Mouse (Mus musculus) liver, embryonic 11.5 days (tissue): Measurements from ENCODE around the gene Itgad. TPM values are rescaled to one million over a fixed set of nuclear protein-coding genes. Genes with fewer than 3 reads are reported as not detected.
"Not testable (repeated sequence)": the region's sequence is repeated elsewhere in the genome, so short reads cannot be mapped to it uniquely, and the experiment has no call there.

Source experiments
- ATAC-seq: fragments of 200-750 bp; cut with Nextera tagmentation; replicated peaks from 2 replicates; pipeline ENCODE4 v1.8.0; 2017; ENCODE audit warnings: moderate number of reproducible peaks, mild to moderate bottlenecking, moderate TSS enrichment, moderate library complexity; ENCODE audit not compliant: low FRiP score
- DNase-seq: peaks from one replicate; pipeline ENCODE4 v3.0.0-alpha.2; 2017; ENCODE audit warnings: low spot score
- H3K27ac ChIP-seq: fragments of 300-500 bp; sonication (generic); 2 replicates; pipeline ENCODE4 v1.5.1; 2014; ENCODE audit warnings: mild to moderate bottlenecking, low read depth, low read length, control low read depth
- H3K27me3 ChIP-seq: fragments of 300-500 bp; sonication (generic); replicated peaks from 2 replicates; pipeline ENCODE4 v1.6.1; 2014; ENCODE audit warnings: low read length, mixed read lengths; ENCODE audit not compliant: control insufficient read depth, insufficient read depth
- H3K36me3 ChIP-seq: fragments of 300-500 bp; sonication (generic); 2 replicates; pipeline ENCODE4 v1.6.1; 2014; ENCODE audit warnings: mild to moderate bottlenecking, low read length, moderate library complexity, mixed read lengths; ENCODE audit not compliant: control insufficient read depth, insufficient read depth
- H3K4me1 ChIP-seq: fragments of 300-500 bp; sonication (generic); replicated peaks from 2 replicates; pipeline ENCODE4 v1.6.1; 2014; ENCODE audit warnings: low read length, mixed read lengths; ENCODE audit not compliant: control insufficient read depth, insufficient read depth
- H3K4me2 ChIP-seq: fragments of 300-500 bp; sonication (generic); 2 replicates; pipeline ENCODE4 v1.6.1; 2014; ENCODE audit warnings: mild to moderate bottlenecking, control low read depth, moderate library complexity
- H3K4me3 ChIP-seq: fragments of 300-500 bp; sonication (generic); 2 replicates; pipeline ENCODE4 v1.5.1; 2014; ENCODE audit warnings: low read depth, low read length, control low read depth
- H3K9ac ChIP-seq: fragments of 300-500 bp; sonication (generic); 2 replicates; pipeline ENCODE4 v1.6.1; 2014; ENCODE audit warnings: low read depth, low read length, control low read depth
- H3K9me3 ChIP-seq: fragments of 300-500 bp; sonication (generic); 2 replicates; pipeline ENCODE4 v1.6.1; 2016; ENCODE audit warnings: low read length, inconsistent platforms, mixed read lengths; ENCODE audit not compliant: control insufficient read depth
- whole genome bisulfite sequencing: fragments of 180-500 bp; shearing (Covaris S2); extraction: QIAGEN DNeasy Blood & Tissue Kit; methylation state at CpG from one replicate; pipeline ENCODE4 v1.1.7; 2014; 5-methylcytosine and 5-hydroxymethylcytosine counted together
- polyA plus RNA-seq: library from polyadenylated mRNA; unstranded; fragments of >200 nt; fragmentation: Nextera tagmentation; extraction: Ambion mirVana; gene quantifications from 2 replicates; pipeline ENCODE4 v1.2.1, GENCODE M21; 2014

Itgad gene
- polyA plus RNA-seq, 1 experiment from 2014 or later: not detected

DNA sequence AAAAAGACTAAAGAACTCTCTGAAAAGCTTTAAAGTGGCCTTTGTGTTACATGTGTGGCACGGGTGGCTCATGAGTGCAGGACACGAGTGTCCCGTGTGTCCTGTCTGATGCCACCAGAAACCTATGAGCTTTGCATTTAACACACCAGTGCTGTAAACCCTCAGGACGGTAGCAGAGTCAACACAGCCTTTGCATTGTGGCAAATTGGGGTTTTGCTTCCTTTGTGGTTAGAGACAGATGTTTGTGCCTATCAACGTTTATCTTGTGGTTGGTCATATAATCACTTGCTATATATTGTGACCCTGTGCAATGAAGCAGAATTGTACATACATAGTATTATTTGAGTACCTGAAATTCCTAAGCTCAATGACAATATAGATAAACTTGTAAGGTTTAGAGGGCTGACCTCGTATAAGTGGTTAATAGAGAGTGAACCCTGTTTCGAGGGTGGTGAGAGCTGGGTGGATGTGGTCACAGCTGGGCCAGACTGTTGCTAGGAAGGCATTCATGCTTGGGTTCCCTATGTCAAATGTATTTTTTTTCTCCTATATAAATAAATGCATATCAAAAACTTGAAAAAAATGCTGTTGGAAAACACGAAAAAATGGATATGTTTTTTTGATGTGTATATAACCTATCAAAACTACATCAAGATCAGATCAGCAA, 4.6 kb downstream of the Itgad start:
- H3K9me3 ChIP-seq, DNase-seq, H3K4me1 ChIP-seq, H3K4me2 ChIP-seq, H3K4me3 ChIP-seq, H3K27ac ChIP-seq, H3K36me3 ChIP-seq, ATAC-seq, H3K9ac ChIP-seq, H3K27me3 ChIP-seq: not testable (repeated sequence)
- WGBS: 44% methylated on average over 7 of the region's 8 CpGs

DNA sequence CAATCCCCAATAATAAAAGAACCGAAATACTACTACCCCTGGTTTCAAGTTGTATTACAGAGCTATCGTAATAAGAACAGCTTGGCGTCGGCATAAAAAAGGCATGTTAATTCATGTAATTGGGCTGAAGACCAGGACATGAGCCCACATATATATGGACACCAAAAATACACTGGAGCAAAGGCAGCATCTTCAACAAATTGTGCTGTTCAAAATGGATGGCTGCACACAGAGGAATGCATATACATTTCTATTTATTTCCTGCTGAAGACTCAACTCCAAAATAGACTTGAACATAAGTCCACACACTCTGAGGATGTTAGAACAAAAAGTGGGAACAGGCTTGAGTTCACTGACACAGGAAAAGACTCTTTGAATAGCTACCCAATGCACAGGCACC, 9.8 kb downstream of the Itgad start:
- Histone ChIP-seq H3K27ac (no peak overlapping the region), H3K4me1 (no peaks in the 10 kb centered on the region), H3K9me3 (no peaks in the 10 kb centered on the region), H3K4me2 (no peak overlapping the region), H3K36me3 (no peaks in the 10 kb centered on the region), H3K9ac (no peak overlapping the region), H3K4me3 (no peak overlapping the region), H3K27me3 (no peaks in the 10 kb centered on the region)
- WGBS: 90% methylated on average over 4 of the region's 4 CpGs
- ATAC-seq (no peak), DNase-seq (no peak)

- ATAC-seq (no peak), DNase-seq (no peak)
- H3K36me3 ChIP-seq: no peaks in the 10 kb centered on the region
- H3K9ac ChIP-seq: no peak overlapping the region
- H3K4me1 ChIP-seq: no peaks in the 10 kb centered on the region
- WGBS: 89% methylated on average over 7 of the region's 7 CpGs
- H3K4me3 ChIP-seq: no peak overlapping the region
- no peaks in the 10 kb centered on the region for H3K27me3 ChIP-seq
- H3K9me3 ChIP-seq: no peaks in the 10 kb centered on the region
- no peak overlapping the region for H3K4me2 ChIP-seq
- H3K27ac ChIP-seq: no peak overlapping the region
These were observed 12.2 kb downstream of the Itgad start for GRCm38 (mm10) chr7:128166391-128166790.

GRCm38 (mm10) chr7:128169996-128170395, 15.8 kb downstream of the Itgad start:
- H3K27me3 ChIP-seq: no peaks in the 10 kb centered on the region
- no peak overlapping the region for H3K9ac ChIP-seq

GRCm38 (mm10) chr7:128178385-128178784, 24.2 kb downstream of the Itgad start:
- 46% methylated on average over 2 of the region's 2 CpGs for WGBS
- DNase-seq (no peak), ATAC-seq (no peak)
- no peaks in the 10 kb centered on the region for H3K4me1 ChIP-seq
- H3K9me3 ChIP-seq: no peaks in the 10 kb centered on the region
- H3K36me3 ChIP-seq: no peaks in the 10 kb centered on the region
- H3K27ac ChIP-seq: no peak overlapping the region
- H3K4me3 ChIP-seq: no peak overlapping the region
- no peaks in the 10 kb centered on the region for H3K27me3 ChIP-seq
- no peak overlapping the region for H3K4me2 ChIP-seq
- no peak overlapping the region for H3K9ac ChIP-seq

More at GRCm38 (mm10) chr7:128169996-128170395, 15.8 kb downstream of the Itgad start:
- Histone ChIP-seq H3K36me3 (no peaks in the 10 kb centered on the region), H3K9me3 (no peaks in the 10 kb centered on the region), H3K27ac (no peak overlapping the region), H3K4me2 (no peak overlapping the region), H3K4me3 (no peak overlapping the region), H3K4me1 (no peaks in the 10 kb centered on the region)
- WGBS: 77% methylated on average over 3 of the region's 3 CpGs
- no peak for ATAC-seq
- DNase-seq: no peak

- DNase-seq: no peak
- WGBS: 40% methylated on average over 7 of the region's 7 CpGs
These were observed 25.9 kb downstream of the Itgad start for GRCm38 (mm10) chr7:128180126-128180525.

DNA sequence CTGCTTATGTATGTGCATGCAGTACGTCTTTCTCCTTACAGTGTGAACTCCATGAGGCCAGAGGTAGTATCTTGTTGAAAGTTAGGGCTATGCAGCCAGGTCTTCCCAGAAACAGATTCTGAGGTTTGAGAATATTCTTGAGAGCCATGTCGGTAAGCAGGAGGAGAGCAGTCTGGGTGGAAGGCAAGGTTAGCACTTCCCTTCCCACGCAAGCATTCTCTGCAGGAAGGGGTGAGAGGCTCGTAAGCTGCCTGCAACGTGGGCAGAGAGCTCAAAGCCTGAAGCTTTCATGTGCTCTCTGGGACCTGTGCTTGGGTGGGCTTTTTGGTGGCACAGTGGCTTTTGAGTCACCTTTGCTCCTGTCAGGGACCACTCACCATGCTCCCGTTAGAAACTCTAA, 26.4 kb downstream of the Itgad start:
- no peak overlapping the region for H3K4me3 ChIP-seq
- H3K4me1 ChIP-seq: no peaks in the 10 kb centered on the region
- ATAC-seq (no peak), DNase-seq (no peak)
- 57% methylated on average over 6 of the region's 6 CpGs for WGBS
- no peak overlapping the region for H3K9ac ChIP-seq
- no peak overlapping the region for H3K27ac ChIP-seq
- H3K9me3 ChIP-seq: no peaks in the 10 kb centered on the region
- H3K27me3 ChIP-seq: no peaks in the 10 kb centered on the region
- no peaks in the 10 kb centered on the region for H3K36me3 ChIP-seq
- H3K4me2 ChIP-seq: no peak overlapping the region

More at GRCm38 (mm10) chr7:128180126-128180525, 25.9 kb downstream of the Itgad start:
- ATAC-seq: no peak
- Histone ChIP-seq H3K36me3 (no peaks in the 10 kb centered on the region), H3K27me3 (no peaks in the 10 kb centered on the region), H3K9me3 (no peaks in the 10 kb centered on the region), H3K9ac (no peak overlapping the region), H3K4me3 (no peak overlapping the region), H3K4me2 (no peak overlapping the region), H3K4me1 (no peaks in the 10 kb centered on the region), H3K27ac (no peak overlapping the region)

DNA sequence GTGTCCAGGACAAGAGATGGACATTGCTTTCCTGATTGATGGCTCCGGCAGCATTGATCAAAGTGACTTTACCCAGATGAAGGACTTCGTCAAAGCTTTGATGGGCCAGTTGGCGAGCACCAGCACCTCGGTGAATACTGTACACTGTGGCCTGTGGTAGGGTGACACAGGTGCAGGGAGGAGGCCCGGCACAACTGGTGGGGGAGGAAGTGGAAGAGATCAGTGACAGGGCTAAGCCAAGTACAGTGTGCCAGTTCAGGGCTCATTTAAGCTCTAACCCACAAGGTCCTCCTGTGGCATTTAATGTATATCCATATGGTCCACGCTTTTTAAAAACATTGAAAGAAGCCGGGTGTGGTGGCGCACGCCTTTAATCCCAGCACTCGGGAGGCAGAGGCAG, 27.5 kb downstream of the Itgad start:
- Histone ChIP-seq H3K9me3 (no peaks in the 10 kb centered on the region), H3K36me3 (no peaks in the 10 kb centered on the region), H3K27me3 (no peaks in the 10 kb centered on the region), H3K4me3 (no peak overlapping the region), H3K9ac (no peak overlapping the region), H3K4me2 (no peak overlapping the region), H3K27ac (no peak overlapping the region), H3K4me1 (no peaks in the 10 kb centered on the region)
- ATAC-seq (no peak), DNase-seq (no peak)
- 82% methylated on average over 10 of the region's 10 CpGs for WGBS

DNA sequence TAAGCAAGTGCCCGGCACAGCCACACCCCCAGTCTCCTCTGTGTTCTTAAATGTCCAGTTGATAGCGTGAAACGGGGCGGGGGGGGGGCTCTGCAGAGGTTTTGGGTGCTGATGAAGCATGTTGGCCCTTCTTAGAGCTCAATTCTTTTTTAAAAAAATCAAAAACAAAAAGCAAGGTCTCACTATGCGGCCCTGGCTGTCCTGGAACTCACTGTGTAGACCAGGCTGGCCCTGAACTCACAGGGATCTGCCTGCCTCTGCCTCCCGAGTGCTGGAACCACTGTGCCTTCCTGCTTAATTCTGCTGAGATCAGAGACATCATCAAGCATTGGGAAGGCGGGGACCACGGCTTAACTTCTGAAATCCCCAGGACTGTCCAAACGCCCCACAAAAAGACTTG, 47.4 kb downstream of the Itgad start:
- Histone ChIP-seq H3K27me3 (no peaks in the 10 kb centered on the region), H3K4me1 (no peaks in the 10 kb centered on the region), H3K36me3 (no peaks in the 10 kb centered on the region), H3K9ac (no peak overlapping the region), H3K4me2 (no peak overlapping the region), H3K27ac (no peak overlapping the region), H3K9me3 (no peaks in the 10 kb centered on the region), H3K4me3 (no peak overlapping the region)
- ATAC-seq (no peak), DNase-seq (no peak)
- 81% methylated on average over 9 of the region's 9 CpGs for WGBS
